Mouse (Mus musculus) ovary, adult 18-20 months (tissue): ENCODE measurements around the gene Dock3.

Source experiments
- DNase-seq: peaks from one replicate; pipeline ENCODE4 v3.0.0; 2022; ENCODE audit warnings: low spot score, mixed read lengths

Dock3 gene

DNA sequence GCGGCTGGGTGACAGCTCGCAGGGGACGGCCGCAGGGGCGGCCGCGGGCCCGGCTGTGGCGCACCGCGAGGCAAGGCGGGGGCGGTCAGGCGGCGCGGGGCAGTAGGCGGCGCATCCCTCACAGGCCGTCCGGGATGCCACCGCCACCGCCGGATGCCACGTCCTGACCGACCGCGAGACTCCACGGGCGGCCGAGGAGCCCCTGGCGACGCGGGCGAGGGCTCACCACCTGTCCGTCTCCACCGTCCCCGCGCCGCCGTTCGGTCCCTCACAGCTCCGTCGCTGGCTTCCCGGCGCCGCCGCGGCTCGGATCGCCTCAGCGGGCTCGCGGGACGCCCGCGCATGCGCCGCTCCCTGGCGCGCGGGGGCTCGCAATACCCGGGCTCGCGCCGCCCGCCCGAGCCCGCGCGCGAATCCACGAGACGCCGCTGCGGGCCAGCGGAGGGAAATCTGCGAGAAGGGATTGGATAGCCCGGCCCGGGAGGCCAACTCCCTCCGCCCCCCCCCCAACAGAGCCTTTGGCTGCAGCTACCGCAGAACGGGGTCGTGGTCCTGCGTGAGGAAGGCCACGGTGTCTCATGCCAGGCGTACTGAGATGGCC lies at the start of gene Dock3:
Gene Dock3, minus strand, starts transcription at position 371 of the 601 bp plus-strand sequence.
- DNase-seq = no peak

- DNase-seq = peak; percentile 28
Observed at GRCm38 (mm10) chr9:107280322-107281027, 48.8 kb upstream of the Dock3 start.

GRCm38 (mm10) chr9:107279378-107280321 lies 47.9 kb upstream of the Dock3 start:
- peak; percentile 16 for DNase-seq

GRCm38 (mm10) chr9:107278527-107279377 lies 47.0 kb upstream of the Dock3 start:
- peak; percentile 43 for DNase-seq

GRCm38 (mm10) chr9:107278126-107278525 lies 46.4 kb upstream of the Dock3 start:
- no peak for DNase-seq

DNA sequence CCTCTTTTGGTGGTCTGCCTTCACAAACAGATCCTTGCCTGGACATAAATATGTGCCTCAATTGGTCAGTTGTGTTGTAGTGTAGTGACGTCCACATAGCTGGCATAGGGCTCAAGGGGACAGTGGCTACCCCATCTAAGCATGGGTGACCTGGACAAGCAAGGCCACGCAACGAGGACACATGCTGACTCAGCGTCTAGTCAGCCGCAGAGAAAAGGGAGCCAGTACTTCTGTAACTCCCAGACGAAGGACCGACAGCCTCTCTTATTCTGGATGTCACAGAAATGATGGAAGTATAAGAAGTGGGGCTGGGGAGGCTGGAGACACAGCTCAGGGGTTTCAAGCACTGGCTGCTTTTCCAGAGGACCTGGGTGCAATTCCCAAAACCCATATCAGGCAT lies 45.9 kb upstream of the Dock3 start:
- DNase-seq = no peak

DNA sequence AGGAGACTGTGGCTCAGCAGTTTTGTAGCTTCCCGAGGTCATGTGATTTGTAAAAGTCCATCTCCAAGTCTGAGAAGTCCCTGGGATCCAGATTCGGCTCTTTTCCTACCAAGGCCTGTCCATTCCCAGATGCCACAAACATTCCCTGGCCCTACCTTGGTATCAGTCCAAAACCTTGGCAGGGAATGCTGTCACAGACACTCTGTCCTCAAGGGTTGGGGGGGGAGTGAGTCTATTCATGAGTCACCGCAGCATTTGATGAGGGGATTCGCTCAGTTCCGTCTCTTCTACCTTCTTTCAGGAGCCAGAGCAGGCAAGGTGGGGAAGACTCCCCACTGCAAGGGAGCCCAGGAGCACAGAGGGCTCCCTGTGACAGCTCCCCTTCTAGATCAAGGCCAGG lies 44.0 kb upstream of the Dock3 start:
- DNase-seq = no peak

GRCm38 (mm10) chr9:107274751-107275150 lies 43.0 kb upstream of the Dock3 start:
- DNase-seq = no peak

DNA sequence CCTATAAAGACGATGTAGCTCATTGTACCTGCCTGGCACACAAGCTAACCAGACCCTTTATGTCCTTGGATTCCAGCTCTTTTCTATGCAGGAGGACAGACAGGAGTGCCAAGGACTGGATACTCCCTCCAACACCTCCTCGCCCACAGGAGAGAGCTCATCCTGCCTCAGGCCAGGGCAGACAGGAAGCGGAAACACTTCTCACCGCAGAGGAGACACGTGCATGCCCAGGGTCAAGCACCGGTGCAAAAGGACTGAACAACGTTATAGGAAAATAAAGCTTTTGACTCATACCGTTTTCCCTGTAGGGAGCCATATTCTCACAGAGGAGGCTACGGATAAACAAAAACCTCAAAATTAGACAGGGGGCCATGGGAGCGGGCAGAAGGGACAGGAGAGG lies 41.5 kb upstream of the Dock3 start:
- no peak for DNase-seq

GRCm38 (mm10) chr9:107272284-107272683 lies 40.6 kb upstream of the Dock3 start:
- DNase-seq = no peak

DNA sequence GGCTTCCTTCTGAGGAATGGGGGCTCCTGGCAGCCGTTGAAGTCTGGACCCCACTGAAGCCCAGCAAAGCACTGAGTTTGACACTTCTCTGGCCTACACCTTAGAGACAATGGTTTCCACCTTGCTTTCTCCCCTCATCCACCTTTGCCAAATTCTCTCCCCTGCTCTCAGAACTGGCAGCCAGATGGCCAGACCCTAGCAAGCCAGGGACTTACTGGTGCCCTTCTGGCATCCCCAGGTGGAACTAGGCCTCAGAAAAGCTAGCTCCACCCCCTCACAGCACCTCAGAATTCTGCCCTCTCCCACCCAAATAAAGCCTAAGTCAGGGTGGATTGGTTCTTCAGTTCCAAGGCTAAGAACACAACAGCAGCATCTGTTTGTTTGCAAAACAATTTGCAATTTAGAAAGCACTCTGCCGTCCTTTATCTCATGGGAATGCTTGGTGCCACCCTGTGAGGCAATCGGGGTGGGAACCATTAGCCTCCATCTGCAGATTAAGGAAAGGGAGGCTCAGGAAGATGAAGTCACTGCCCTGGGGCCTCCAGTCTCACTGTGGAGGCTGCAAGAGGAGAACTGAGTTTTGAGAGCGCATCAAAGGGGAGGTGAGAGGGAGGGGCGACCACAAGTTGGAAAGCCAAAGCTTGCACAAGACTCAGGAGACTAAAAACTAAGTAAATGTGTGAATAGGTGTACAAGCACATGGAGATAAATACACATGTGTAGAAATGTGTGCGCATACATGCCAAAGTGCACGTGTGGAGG lies 39.6 kb upstream of the Dock3 start:
- no peak for DNase-seq

- DNase-seq = no peak
Observed at GRCm38 (mm10) chr9:107269772-107270171, 38.1 kb upstream of the Dock3 start.

- no peak for DNase-seq
Observed at GRCm38 (mm10) chr9:107267721-107268402, 36.2 kb upstream of the Dock3 start.

DNA sequence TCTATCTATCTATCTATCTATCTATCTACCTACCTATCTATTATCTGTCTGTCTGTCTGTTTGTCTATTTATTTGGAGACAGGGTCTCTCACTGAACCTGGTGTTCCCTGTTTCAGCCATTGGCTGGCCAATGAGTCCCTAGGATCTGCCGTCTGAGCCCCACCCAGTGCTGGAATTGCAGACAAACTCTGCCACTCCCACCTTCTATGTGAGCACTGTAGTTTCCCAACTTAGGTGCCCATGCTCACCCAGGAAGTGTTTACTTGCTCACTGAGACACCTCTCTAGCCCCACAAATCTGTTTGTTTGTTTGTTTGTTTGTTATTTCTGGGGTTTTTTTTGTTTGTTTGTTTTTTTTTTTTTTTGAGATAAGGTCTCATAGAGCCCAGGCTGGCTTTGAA lies 35.3 kb upstream of the Dock3 start:
- DNase-seq = no peak

DNA sequence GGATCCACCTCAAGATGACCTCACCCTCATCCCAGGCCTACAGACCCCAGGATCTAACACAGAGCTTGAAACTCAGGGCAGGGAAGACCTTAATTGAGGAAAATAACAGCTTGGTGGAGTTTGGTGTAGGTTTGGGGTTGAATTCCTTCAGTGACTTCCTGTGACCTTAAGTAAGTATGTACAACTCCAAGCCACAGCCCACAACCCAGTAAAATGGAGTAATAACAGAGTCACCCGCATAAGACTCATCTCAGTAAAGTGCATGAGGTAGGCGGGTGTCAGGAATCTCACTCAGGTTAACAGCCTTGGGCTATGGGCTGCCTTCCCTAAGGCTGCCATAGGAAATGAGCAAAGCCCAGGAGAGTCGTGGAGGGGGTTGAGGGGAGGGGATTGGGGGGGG lies 33.0 kb upstream of the Dock3 start:
- no peak for DNase-seq

GRCm38 (mm10) chr9:107263912-107264311 lies 32.2 kb upstream of the Dock3 start:
- DNase-seq = peak; percentile 56

DNA sequence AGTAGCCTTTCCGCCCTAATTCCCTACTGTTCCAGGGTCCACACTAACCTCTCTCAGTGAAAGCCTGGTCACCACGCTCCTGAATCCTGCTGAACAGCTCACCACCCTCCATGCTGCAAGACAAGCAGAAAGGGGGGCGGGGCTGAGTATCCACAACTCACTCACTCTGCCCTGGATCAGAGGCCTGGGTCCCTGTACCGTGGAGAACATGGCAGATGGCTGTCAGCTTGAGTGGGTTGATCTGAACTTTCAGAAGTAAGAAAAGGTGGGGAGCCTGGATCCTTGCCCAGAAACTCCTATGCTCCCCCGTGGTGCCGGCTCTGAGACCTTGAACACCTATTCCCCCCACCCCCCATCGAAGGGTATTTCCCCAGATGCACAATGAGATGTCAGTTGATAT lies 30.7 kb upstream of the Dock3 start:
- no peak for DNase-seq

GRCm38 (mm10) chr9:107261792-107262191 lies 30.1 kb upstream of the Dock3 start:
- no peak for DNase-seq

DNA sequence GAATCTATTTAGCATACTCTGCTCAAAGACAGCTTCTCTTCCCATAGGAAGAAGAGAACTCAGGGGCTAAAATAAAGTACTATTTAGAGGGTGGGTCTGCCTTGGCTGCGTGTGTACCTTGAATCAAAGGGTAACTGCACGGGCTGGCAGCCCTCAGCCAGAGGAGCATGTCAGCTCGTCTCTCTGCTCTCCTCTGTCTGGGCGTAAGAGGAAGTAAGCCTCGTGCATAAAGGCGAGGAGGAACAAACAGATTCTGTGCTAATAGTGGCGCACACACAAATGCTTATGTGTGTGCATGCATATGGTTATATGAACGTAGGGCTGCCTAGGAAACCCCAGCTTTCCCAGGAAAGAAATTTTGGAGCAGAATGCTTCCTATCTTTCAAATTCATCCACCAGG lies 29.1 kb upstream of the Dock3 start:
- DNase-seq = no peak

- no peak for DNase-seq
Observed at GRCm38 (mm10) chr9:107260429-107260828, 28.7 kb upstream of the Dock3 start.
